Mouse (Mus musculus) lung, embryonic 14.5 days (tissue): ENCODE measurements at regions not wholly inside any gene's neighbourhood (a gene's known extent, or its start where the extent isn't known, plus 50 kb on each side); places are given as distances from the start of the nearest gene placed in this dataset.

Experiments used
- ATAC-seq: fragments of 200-750 bp; cut with Nextera tagmentation; 2 replicates; pipeline ENCODE4 v1.8.0; 2017; ENCODE audit warnings: mild to moderate bottlenecking, moderate TSS enrichment, moderate library complexity; ENCODE audit not compliant: insufficient read depth
- DNase-seq: peaks from one replicate; pipeline ENCODE4 v3.0.0-alpha.2; 2015
- H3K27ac ChIP-seq: fragments of 300-500 bp; sonication (generic); 2 replicates; pipeline ENCODE4 v1.5.1; 2014; ENCODE audit warnings: low read depth, mild to moderate bottlenecking, moderate library complexity
- H3K27me3 ChIP-seq: fragments of 300-500 bp; sonication (generic); 2 replicates; pipeline ENCODE4 v1.6.1; 2014; ENCODE audit warnings: low read length, control low read depth; ENCODE audit not compliant: insufficient read depth
- H3K36me3 ChIP-seq: fragments of 300-500 bp; sonication (generic); 2 replicates; pipeline ENCODE4 v1.6.1; 2014; ENCODE audit warnings: control low read depth; ENCODE audit not compliant: insufficient read depth
- H3K4me1 ChIP-seq: fragments of 300-500 bp; sonication (generic); 2 replicates; pipeline ENCODE4 v1.6.1; 2014; ENCODE audit warnings: antibody characterized with exemption, control low read depth; ENCODE audit not compliant: insufficient read depth
- H3K4me2 ChIP-seq: fragments of 300-500 bp; sonication (generic); 2 replicates; pipeline ENCODE4 v1.6.1; 2014; ENCODE audit warnings: mild to moderate bottlenecking
- H3K4me3 ChIP-seq: fragments of 300-500 bp; sonication (generic); 2 replicates; pipeline ENCODE4 v1.5.1; 2014; ENCODE audit warnings: low read depth, low read length
- H3K9ac ChIP-seq: fragments of 300-500 bp; sonication (generic); 2 replicates; pipeline ENCODE4 v1.6.1; 2014
- H3K9me3 ChIP-seq: fragments of 300-500 bp; sonication (generic); 2 replicates; pipeline ENCODE4 v1.6.1; 2016; ENCODE audit warnings: low read depth, low read length, control low read depth
- CTCF ChIP-seq: IDR thresholded peaks from 2 replicates; pipeline ENCODE4 v1.5.1; 2016; ENCODE audit warnings: antibody characterized with exemption, low read depth
- WGBS: fragments of 180-500 bp; shearing (Covaris S2); extraction: QIAGEN DNeasy Blood & Tissue Kit; methylation state at CpG from one replicate; pipeline ENCODE4 v1.1.7; 2014; 5-methylcytosine and 5-hydroxymethylcytosine counted together

GRCm38 (mm10) chr8:87025946-87026345 lies 140.9 kb upstream of the N4bp1 start:
- Histone ChIP-seq H3K9me3 (no peaks in the 10 kb centered on the region), H3K4me3 (no peak overlapping the region), H3K9ac (no peak overlapping the region), H3K4me1 (no peaks in the 10 kb centered on the region), H3K36me3 (no peaks in the 10 kb centered on the region), H3K27me3 (no peaks in the 10 kb centered on the region), H3K4me2 (no peak overlapping the region), H3K27ac (no peak overlapping the region)
- no peak for TF ChIP-seq CTCF
- ATAC-seq (no peak), DNase-seq (no peak)
- WGBS: 42% methylated on average over 1 of the region's 1 CpGs

GRCm38 (mm10) chr8:87019795-87020194 lies 134.7 kb upstream of the N4bp1 start:
- Histone ChIP-seq H3K27ac (no peak overlapping the region), H3K9me3 (no peaks in the 10 kb centered on the region), H3K27me3 (no peaks in the 10 kb centered on the region), H3K4me2 (no peak overlapping the region), H3K9ac (no peak overlapping the region), H3K4me1 (no peaks in the 10 kb centered on the region), H3K36me3 (no peaks in the 10 kb centered on the region), H3K4me3 (no peak overlapping the region)
- 94% methylated on average over 3 of the region's 3 CpGs for WGBS
- ATAC-seq: no peak
- TF ChIP-seq CTCF: no peak
- DNase-seq: no peak

GRCm38 (mm10) chr8:86975546-86975945 lies 90.5 kb upstream of the N4bp1 start:
- H3K4me1 ChIP-seq: no peaks in the 10 kb centered on the region
- DNase-seq: no peak
- ATAC-seq: no peak
- H3K4me2 ChIP-seq: no peak overlapping the region
- H3K4me3 ChIP-seq: no peak overlapping the region
- H3K27ac ChIP-seq: no peak overlapping the region
- H3K9ac ChIP-seq: no peak overlapping the region
- TF ChIP-seq CTCF: no peak
- 71% methylated on average over 1 of the region's 1 CpGs for whole genome bisulfite sequencing
- H3K36me3 ChIP-seq: no peaks in the 10 kb centered on the region
- H3K9me3 ChIP-seq: no peaks in the 10 kb centered on the region
- no peaks in the 10 kb centered on the region for H3K27me3 ChIP-seq

GRCm38 (mm10) chr8:86971736-86972135 lies 86.7 kb upstream of the N4bp1 start:
- Histone ChIP-seq H3K4me3 (no peak overlapping the region), H3K4me1 (no peaks in the 10 kb centered on the region), H3K27me3 (no peaks in the 10 kb centered on the region), H3K27ac (no peak overlapping the region), H3K36me3 (no peaks in the 10 kb centered on the region), H3K9me3 (no peaks in the 10 kb centered on the region), H3K9ac (no peak overlapping the region), H3K4me2 (no peak overlapping the region)
- WGBS: 90% methylated on average over 3 of the region's 3 CpGs
- no peak for ATAC-seq
- no peak for DNase-seq
- no peak for TF ChIP-seq CTCF

- Histone ChIP-seq H3K27me3 (no peaks in the 10 kb centered on the region), H3K9ac (no peak overlapping the region), H3K4me1 (no peaks in the 10 kb centered on the region), H3K9me3 (no peaks in the 10 kb centered on the region), H3K4me2 (no peak overlapping the region), H3K27ac (no peak overlapping the region), H3K36me3 (no peaks in the 10 kb centered on the region), H3K4me3 (no peak overlapping the region)
- no peak for TF ChIP-seq CTCF
- no peak for DNase-seq
- WGBS: 91% methylated on average over 2 of the region's 2 CpGs
- no peak for ATAC-seq
Measured at GRCm38 (mm10) chr8:86969051-86969450, 84.0 kb upstream of the N4bp1 start.

GRCm38 (mm10) chr8:86967891-86968311 lies 82.8 kb upstream of the N4bp1 start:
- ATAC-seq (no peak), DNase-seq (no peak)
- Histone ChIP-seq H3K4me3 (no peak overlapping the region), H3K27ac (no peak overlapping the region), H3K4me2 (no peak overlapping the region), H3K9ac (no peak overlapping the region), H3K4me1 (no peaks in the 10 kb centered on the region), H3K27me3 (no peaks in the 10 kb centered on the region), H3K36me3 (no peaks in the 10 kb centered on the region), H3K9me3 (no peaks in the 10 kb centered on the region)
- no peak for TF ChIP-seq CTCF
- WGBS: 34% methylated on average over 3 of the region's 3 CpGs

GRCm38 (mm10) chr8:86961218-86962195 lies 76.4 kb upstream of the N4bp1 start:
- H3K9ac ChIP-seq: no peak overlapping the region
- H3K4me2 ChIP-seq: no peak overlapping the region
- no peaks in the 10 kb centered on the region for H3K36me3 ChIP-seq
- no peak for TF ChIP-seq CTCF
- DNase-seq: peak; percentile 12
- no peaks in the 10 kb centered on the region for H3K4me1 ChIP-seq
- ATAC-seq: no peak
- H3K4me3 ChIP-seq: no peak overlapping the region
- 66% methylated on average over 20 of the region's 20 CpGs for WGBS
- no peak overlapping the region for H3K27ac ChIP-seq
- H3K9me3 ChIP-seq: no peaks in the 10 kb centered on the region
- no peaks in the 10 kb centered on the region for H3K27me3 ChIP-seq
